Mouse (Mus musculus): ENCODE measurements around the gene Qars.

Gene Qars

DNA sequence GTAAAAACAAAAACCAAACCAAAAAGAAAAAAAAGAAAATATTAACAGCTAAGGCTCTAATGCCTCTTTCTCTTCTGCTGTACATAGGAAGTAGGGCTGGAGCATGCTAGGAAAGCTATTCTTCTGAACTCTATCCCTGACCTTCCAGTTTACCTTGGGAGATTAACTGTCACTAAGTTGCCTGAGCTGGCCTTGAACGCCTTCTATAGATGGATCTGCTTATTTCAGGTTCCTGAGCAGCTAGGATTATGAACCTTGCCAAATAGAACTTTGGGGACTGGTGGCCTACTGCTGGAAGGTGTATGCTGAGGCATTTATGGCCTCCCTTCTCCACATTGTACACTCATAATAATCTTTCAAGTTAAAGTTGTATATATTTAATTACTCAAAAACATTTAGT is 23.4 kb downstream of the Qars start:
- no peak for DNase-seq (ENCODE audit: low spot score in 2 of 2)

DNA sequence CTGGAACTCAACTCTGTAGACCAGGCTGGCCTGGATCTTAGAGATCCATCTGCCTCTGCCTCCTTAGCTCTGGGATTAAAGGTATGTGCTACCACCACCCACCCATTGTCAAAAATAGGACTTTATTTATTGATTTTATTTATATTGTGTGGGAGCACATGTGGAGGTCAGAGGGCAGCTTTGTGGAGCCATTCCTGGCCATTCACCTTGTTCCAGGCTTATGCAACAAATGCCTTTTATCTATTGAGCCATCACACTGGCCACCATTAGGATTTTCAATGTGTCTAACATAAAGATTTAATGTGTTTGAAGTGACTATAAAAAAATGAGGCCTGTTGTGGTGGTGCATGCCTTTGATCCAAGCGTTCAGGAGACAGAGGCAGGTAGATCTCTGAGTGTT is 24.0 kb downstream of the Qars start:
- no peak for DNase-seq (ENCODE audit: low spot score in 2 of 2)

DNA sequence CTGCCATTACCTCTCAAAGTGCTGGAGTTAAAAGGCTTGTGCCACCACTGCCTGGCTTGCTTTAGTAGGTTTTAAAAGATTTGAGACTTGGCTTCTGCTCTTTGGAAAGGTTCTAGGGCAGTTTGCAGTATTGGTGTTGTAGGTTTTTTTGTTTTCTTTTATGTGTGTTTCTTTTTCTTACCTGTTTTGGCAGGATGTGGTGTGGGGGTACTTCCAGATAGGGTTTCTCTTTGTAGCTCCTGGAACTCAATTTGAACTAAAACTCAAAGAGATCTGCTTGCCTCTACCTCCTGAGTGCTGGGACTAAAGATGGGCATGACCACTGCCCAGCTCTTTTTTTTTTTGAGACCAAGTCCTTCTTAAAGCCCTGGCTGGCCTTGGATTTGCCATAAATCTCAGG is 33.3 kb downstream of the Qars start:
- no peak for DNase-seq (ENCODE audit: low spot score in 2 of 2)

DNA sequence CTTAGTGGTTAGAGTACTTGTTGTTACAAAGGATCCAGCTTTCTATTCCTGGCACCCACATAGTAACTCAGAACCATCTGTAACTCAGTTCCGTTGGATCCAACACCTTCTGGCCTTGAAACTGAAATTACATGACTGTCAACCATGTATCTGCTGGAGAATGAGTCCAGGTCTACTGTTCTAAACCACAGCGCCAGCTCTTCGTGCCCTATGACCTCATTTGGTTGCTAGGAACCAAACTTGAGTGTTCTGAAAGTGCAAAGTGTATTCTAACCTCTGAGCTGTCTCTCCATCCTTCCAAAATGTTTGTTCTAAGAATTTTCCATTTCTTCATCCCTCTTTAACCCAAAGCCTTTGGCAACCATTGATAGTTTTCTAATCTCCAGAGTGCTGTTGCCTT is 38.5 kb downstream of the Qars start:
- no peak for DNase-seq (ENCODE audit: low spot score in 2 of 2)

DNA sequence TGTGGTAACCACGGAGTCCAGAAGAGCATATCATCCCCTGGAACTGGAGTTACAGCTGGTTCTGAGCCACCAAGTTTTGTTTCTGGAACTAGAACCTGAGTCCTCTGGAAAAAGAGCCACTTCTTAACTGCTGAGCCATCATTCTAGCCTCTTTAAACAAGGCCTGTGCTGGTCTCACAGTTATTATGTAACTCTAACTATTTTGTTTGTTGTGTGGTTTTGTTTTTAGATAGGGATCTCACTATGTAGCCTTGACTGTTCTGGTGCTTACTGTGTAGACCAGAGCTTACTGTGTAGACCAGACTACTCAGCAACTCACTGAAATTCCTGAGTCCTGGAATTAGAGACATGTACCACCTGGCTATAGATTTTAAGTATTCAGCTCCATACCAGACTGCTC is 39.4 kb downstream of the Qars start:
- DNase-seq (ENCODE audit: low spot score in 2 of 2): no peak

DNA sequence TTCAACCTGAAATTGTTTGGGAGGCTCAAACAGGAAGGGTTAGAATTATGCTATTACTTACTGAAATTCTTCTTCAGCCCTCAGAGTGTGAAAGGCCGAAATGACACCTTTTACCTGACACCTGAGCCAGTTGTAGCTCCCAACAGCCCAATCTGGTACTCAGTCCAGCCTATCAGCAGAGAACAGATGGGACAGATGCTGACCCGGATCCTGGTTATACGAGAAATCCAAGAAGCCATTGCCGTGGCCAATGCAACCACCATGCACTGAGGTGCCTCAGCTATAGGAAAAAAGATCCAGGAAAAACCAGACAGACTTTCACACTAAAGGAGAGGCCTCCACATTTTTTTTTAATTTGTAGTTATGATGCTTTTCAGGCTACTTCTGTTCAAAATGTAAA is 51.7 kb downstream of the Qars start:
- no peak for DNase-seq (ENCODE audit: low spot score in 2 of 2)

DNA sequence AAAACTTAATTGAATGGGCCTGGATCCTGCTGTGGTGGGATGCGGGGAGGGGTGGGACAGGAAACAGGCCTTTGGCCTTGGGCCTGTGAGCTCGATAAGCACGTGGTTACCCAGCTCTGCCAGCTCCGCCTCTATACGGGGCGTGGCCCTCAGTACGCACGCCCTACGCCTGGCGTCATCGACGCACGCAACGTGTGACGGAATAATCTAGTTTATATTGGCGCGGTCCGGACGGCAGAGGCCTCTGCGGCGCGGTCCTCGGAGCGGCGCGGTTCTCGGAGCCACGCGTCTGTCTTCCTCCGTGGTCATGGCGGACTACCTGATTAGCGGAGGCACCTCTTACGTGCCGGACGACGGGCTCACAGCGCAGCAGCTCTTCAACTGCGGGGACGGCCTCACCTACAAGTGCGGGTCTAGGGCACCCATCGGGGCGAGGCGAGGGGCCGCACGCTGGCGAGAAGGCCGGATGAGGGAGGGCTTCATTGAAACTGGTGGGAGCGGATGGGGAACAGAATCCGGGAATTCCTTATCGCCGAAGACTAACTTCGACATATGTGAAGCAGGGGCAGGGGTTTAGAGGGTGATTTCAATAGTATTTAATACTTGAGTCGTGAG is 52.8 kb downstream of the Qars start, which contains the start of gene Impdh2:
TSS of gene Impdh2 (plus strand) at position 60 of the 615 bp plus-strand sequence.
- peak; percentile 94 to 96 for DNase-seq (ENCODE audit: low spot score in 2 of 2)

DNA sequence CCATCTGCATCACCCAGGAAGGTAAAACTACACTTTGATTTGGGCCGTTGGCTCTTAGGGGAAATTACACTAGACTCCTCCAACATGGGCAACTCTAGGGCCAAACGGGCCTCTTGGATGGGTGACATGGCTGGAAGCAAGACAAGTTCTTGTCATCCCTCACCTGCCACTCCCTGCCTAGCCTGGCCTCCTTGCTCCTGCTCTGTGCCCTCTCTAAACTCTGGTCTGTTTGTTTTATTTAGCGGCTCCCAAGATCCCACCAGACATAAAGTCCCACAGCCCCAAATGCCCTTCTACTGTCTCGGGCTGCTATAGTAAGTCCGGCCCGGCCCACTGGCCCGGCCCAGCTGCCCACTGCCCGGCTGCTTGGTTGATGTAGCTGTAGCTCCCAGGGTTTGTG is 56.2 kb downstream of the Qars start:
- DNase-seq (ENCODE audit: low spot score in 2 of 2): no peak

DNA sequence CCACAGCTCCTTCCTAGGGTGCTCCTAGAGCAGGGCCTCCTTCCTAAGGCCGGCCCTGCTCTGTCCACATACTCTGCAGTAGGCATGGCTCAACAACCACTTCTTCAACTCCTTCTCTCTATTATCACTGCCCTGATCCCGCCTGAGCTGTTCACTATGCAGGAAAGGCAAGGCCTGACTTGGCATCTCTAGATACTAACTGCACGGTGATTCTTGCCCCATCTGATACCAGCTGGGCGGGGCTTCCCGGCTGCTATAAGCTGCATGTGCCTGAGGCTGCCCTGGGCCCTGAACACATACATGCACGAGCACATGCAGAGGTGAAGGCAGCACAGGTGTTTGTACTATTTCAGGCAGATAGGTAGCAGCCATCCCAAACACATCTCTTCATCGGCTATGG is 56.6 kb downstream of the Qars start:
- DNase-seq (ENCODE audit: low spot score in 2 of 2): no peak

All from spleen, postnatal 36 days (tissue).